Mouse (Mus musculus): ENCODE measurements at regions not wholly inside any gene's neighbourhood (a gene's known extent, or its start where the extent isn't known, plus 50 kb on each side); places are given as distances from the start of the nearest gene placed in this dataset.

DNA sequence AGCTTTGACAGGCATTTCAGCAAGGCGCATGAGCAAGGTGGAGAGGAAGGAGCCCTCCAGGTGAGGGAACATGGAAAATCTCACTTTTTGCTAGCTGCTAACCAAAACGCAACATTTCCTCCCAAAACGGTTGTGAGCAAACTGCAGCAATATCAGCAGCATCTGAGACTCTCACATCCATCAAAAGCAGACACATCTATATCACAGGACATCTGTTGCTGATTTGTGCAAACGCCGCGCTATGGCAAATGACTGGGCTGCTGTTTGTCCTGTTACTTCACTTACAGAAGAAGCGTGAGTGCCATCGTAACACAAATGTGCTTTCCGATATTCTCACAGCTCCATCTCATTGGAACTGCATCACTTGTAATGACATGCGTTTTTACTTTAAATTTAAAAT lies 73.5 kb upstream of the Tsc22d1 start:
- Histone ChIP-seq H3K36me3 (no peaks in the 10 kb centered on the region), H3K4me2 (no peak overlapping the region), H3K9ac (no peak overlapping the region), H3K9me3 (replicated peaks) (no peaks in the 10 kb centered on the region), H3K27ac (no peak overlapping the region), H3K4me3 (no peak overlapping the region), H3K4me1 (replicated peaks) (0 out of 2 replicates have a peak, but pooled peaks cover 3% of the 10 kb centered on the region), H3K27me3 (no peaks in the 10 kb centered on the region)
- WGBS = 81% methylated on average over 10 of the region's 10 CpGs
- ATAC-seq (replicated peaks; ENCODE audit: insufficient number of reproducible peaks, insufficient read depth, low FRiP score, low read depth) = no peak

DNA sequence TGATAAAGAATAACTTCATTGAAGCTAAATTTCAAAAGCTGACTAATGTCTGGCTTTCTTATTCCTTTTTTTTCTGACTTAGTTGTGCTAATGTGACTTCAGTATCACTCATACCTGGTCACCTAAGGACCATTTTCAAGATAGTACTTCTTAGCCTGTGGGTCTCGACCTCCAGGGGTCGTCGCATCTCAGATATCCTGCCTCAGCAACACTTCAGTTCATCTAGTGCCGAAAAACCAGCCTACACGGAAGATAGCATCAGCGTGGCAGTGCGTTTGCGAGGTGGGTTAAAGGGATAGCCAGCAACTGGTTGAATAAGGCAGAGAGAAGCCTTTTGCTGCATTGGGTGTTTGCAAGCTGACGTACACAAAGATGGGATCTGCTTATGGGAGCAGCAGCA lies 62.9 kb upstream of the Tsc22d1 start:
- no peak overlapping the region for H3K4me2 ChIP-seq
- ATAC-seq (replicated peaks; ENCODE audit: insufficient number of reproducible peaks, insufficient read depth, low FRiP score, low read depth) = no peak
- no peaks in the 10 kb centered on the region for H3K27me3 ChIP-seq
- H3K9ac ChIP-seq = no peak overlapping the region
- 46% methylated on average over 9 of the region's 9 CpGs for WGBS
- no peak overlapping the region for H3K27ac ChIP-seq
- H3K36me3 ChIP-seq = no peaks in the 10 kb centered on the region
- H3K4me1 ChIP-seq (replicated peaks) = no peaks in the 10 kb centered on the region
- no peaks in the 10 kb centered on the region for H3K9me3 ChIP-seq (replicated peaks)
- no peak overlapping the region for H3K4me3 ChIP-seq

DNA sequence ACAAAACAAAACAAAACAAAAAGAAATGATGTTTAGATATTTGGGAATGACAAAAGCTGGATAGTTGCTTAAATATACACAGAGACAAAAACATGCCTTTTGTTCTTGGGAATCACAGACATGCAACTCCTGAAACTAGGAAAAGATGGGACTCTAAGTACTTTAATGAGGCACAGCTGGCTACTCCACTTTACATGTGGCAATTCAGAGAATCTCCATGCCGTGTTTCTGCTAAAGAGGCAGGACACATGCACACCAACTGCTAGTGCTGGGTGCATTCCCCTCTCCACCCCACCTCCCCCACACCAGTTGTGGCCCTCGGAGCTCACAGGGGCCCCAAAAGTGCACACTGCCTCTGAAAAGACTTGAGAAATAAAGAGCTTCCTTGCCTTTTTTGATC lies 58.6 kb upstream of the Tsc22d1 start:
- Histone ChIP-seq H3K9ac (no peak overlapping the region), H3K4me3 (no peak overlapping the region), H3K4me1 (replicated peaks) (no peaks in the 10 kb centered on the region; the same call in none of the 2 replicates), H3K9me3 (replicated peaks) (no peaks in the 10 kb centered on the region; the same call in 1 of the 2 replicates), H3K4me2 (no peak overlapping the region), H3K27me3 (no peaks in the 10 kb centered on the region), H3K27ac (no peak overlapping the region), H3K36me3 (no peaks in the 10 kb centered on the region)
- WGBS = 57% methylated on average over 2 of the region's 2 CpGs
- no peak for ATAC-seq (replicated peaks; ENCODE audit: insufficient number of reproducible peaks, insufficient read depth, low FRiP score, low read depth)

DNA sequence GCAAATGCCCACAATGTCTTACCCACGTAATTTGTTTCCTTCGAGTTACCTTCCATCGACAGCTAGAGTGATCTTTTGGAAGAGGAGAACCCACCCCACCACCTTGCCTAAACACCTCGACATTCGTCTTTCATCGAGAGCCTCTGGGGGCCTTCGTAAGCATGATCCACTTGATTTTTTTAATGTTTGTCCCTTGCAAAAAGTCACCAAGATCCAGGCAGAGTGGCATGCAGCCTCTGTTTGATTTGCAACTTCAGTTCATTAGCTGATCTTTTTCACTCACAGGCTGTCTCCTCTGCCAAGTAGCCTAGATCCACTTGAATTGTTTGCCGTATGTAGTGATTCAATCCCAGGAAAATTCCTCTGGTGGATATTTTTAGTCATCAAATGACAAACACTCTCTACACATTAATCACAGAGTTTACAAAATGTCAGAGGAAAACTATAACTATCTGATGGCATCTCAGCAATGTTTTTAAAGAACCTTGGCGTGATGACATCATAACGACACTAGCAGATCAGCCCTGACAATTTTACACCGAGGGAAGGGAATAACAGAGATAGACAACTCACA lies 54.8 kb upstream of the Tsc22d1 start:
- H3K4me3 ChIP-seq = no peak overlapping the region
- no peak overlapping the region for H3K27ac ChIP-seq
- WGBS = 68% methylated on average over 11 of the region's 11 CpGs
- H3K27me3 ChIP-seq = no peaks in the 10 kb centered on the region
- ATAC-seq (replicated peaks; ENCODE audit: insufficient number of reproducible peaks, insufficient read depth, low FRiP score, low read depth) = no peak
- no peaks in the 10 kb centered on the region for H3K36me3 ChIP-seq
- no peaks in the 10 kb centered on the region; the same call in 1 of the 2 replicates for H3K9me3 ChIP-seq (replicated peaks)
- H3K9ac ChIP-seq = no peak overlapping the region
- no peak overlapping the region for H3K4me2 ChIP-seq
- H3K4me1 ChIP-seq (replicated peaks) = no peaks in the 10 kb centered on the region; the same call in none of the 2 replicates

DNA sequence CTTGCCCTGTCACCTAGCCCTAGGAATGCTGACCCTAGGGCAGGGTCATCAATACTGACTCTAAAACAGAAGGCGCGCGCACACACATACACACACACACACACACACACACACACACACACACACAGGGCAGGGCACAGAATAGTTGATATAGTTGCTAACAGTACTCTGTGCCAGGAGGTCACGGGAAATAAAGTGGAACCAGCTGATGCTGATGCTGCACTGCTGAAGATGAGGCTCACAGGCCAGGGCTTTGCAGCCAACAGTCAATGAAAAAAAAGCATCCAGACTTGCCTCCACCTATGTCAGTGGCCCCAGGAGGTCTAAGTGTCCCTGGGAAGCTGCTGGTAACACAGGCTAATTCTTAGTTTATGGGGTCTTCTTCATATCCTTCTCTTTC lies 50.7 kb upstream of the Tsc22d1 start:
- H3K9me3 ChIP-seq (replicated peaks) = no peaks in the 10 kb centered on the region
- no peaks in the 10 kb centered on the region for H3K27me3 ChIP-seq
- H3K27ac ChIP-seq = no peak overlapping the region
- no peak overlapping the region for H3K4me3 ChIP-seq
- no peaks in the 10 kb centered on the region; the same call in none of the 2 replicates for H3K4me1 ChIP-seq (replicated peaks)
- ATAC-seq (replicated peaks; ENCODE audit: insufficient number of reproducible peaks, insufficient read depth, low FRiP score, low read depth) = no peak
- H3K36me3 ChIP-seq = no peaks in the 10 kb centered on the region
- H3K9ac ChIP-seq = no peak overlapping the region
- H3K4me2 ChIP-seq = no peak overlapping the region
- 95% methylated on average over 4 of the region's 4 CpGs for WGBS

All from heart, embryonic 15.5 days (tissue).